Mouse (Mus musculus): ENCODE results near the gene Cd27. TPM values are rescaled to one million over a fixed set of nuclear protein-coding genes. Genes with fewer than 3 reads are reported as not detected.
"Not testable (repeated sequence)": the region's sequence is repeated elsewhere in the genome, so short reads cannot be mapped to it uniquely, and the experiment has no call there.

Gene Cd27
- under 1 TPM; 0.16 to 0.36 TPM for total RNA-seq (2021)

GRCm38 (mm10) chr6:125236782-125237181 lies at the start of gene Cd27:
Gene Cd27, minus strand, starts transcription at chr6:125237010.
- intact Hi-C loops (cut with DNase I), result no loop called here
- no peak for DNase-seq (ENCODE audit: low spot score)

DNA sequence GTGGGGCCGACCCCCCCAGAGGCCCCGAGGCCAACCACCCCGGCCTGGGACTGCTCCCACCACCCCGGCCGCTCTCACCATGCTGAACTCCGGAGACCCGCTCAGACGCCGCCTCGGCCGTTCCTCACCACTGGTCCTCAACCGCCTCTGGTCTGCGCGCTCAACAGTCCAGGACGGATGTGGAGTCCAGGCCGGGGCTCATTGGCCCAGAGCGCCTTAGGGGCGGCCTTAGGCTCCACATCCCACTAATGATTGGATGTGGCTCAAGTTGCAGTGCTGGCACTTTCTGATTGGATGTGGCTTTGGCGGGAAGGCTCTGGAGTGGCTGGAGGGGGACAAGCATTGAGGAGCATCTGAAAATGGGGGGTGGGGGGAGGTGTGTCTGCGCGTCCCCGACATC lies 49.1 kb upstream of the Cd27 start, which contains the start of gene Tuba3a:
Gene Tuba3a (minus strand): TSS at position 153 of the 400 bp plus-strand sequence.
- intact Hi-C loops (cut with DNase I), result no loop called here
- no peak for DNase-seq (ENCODE audit: low spot score)

DNA sequence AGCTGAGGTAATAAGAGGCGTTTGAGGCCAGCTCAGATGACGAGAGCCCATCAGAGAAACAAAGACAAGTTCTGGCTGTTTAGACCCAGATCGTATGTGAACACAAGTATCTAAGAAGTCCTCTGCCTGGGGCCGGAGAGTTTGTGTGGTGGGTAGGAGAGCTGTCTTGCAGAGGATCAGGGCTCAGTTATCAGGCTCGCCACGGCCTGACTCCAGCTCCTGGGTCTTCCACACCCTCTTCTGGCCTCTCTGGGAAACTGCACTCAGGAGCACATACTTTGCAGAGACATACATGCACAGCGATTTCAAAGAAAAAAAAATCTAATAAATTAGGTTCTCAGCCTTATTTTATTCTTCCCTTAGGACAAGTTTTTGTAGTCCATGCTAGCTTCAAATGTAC lies 47.9 kb upstream of the Cd27 start:
- intact Hi-C loops (cut with DNase I), result no loop called here
- DNase-seq (ENCODE audit: low spot score), result no peak

DNA sequence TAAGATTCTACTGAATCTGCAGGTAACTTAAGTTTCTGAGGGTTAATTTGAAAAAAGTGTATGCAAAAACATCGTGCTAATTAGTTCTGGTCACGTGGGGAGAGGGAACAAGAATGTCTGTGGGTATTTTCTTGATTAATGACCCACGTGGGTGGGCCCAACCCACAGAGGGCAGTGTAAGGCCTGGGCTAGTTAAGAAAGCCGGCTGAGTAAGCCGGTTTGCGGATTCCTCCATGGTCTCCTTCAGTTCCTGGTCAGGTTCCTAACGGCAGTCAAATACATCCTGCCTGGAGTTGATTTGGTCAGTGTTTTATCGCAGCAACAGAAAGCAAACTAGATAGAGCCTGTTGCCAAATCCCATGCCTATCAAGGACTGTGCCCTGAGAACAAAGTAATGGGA lies 47.4 kb upstream of the Cd27 start:
- intact Hi-C loops (cut with DNase I), result no loop called here
- DNase-seq (ENCODE audit: low spot score), result no peak

DNA sequence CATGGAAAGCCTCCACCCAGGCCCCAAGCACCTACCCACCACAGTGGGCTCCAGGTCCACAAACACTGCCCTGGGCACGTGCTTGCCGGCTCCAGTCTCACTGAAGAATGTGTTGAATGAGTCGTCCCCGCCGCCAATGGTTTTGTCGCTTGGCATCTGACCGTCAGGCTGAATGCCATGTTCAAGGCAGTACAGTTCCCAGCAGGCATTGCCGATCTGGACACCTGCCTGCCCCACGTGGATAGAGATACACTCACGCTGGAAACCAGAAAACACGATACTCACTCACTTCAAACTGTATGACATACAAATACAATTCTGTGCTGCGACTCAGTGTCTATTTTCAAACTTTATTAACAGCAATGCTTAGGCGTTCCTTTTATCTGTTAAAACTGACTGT lies 45.9 kb upstream of the Cd27 start:
- intact Hi-C loops (cut with DNase I); DNase-seq (ENCODE audit: low spot score): not testable (repeated sequence)

DNA sequence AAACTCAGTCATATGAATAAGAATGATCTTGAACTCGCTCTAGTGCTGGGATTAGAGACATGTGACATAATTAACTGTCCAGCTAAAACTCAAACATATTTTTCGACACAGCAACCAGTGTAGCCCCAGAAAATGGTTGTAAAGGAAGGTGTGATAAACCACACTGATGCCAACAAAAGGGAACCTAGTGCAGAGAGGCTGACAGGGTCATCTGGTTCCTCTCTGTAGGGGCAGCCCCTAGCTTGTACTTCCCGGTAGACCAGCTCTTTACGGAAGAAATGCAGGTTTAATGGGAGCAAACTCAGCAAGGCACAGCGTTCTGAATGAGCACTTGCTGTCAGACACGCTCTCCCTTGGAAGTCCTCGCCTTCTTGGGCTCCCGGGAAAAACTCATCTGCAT lies 42.9 kb upstream of the Cd27 start:
- DNase-seq (ENCODE audit: low spot score), result no peak
- intact Hi-C loops (cut with DNase I), result loop anchor here (5.0 kb wide), 1 partner anchor 48 kb away; no protein-coding TSS in a partner anchor

GRCm38 (mm10) chr6:125274841-125275563 lies 38.2 kb upstream of the Cd27 start:
- intact Hi-C loops (cut with DNase I), result loop anchor here (2.0 to 5.0 kb wide), 5 partner anchors 52 to 228 kb away; partner anchors contain the start of genes Acrbp and Iffo1
- DNase-seq (ENCODE audit: low spot score), result no peak

DNA sequence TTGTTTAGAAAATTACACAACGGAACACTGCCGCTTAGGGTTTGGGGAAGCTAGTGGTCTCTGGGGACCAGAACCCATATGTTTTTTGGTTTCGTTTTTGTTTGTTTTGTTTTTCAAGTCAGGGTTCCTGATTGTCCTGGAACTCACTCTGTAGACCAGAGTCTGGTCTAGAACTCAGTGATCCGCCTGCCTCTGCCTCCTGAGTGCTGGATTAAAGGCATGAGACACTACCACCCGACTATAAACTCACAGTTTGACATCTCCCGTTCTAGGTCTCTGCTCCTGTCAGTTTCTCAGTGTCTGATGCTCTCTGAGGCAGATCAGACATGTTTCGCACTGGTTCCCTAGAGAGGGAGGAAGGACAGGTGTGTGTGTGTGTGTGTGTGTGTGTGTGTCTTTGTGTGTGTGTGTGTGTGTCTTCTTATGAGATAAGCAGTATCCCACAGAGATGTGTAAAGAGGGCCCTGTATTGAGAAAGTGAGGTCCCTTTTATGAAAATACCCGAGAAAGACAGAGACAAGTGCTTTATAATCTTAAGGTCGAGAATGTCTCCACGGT lies 35.5 kb upstream of the Cd27 start:
- DNase-seq (ENCODE audit: low spot score), result no peak
- intact Hi-C loops (cut with DNase I), result loop anchor here (5.0 kb wide), 3 partner anchors 110 to 225 kb away; partner anchors contain the start of genes Acrbp and Iffo1

DNA sequence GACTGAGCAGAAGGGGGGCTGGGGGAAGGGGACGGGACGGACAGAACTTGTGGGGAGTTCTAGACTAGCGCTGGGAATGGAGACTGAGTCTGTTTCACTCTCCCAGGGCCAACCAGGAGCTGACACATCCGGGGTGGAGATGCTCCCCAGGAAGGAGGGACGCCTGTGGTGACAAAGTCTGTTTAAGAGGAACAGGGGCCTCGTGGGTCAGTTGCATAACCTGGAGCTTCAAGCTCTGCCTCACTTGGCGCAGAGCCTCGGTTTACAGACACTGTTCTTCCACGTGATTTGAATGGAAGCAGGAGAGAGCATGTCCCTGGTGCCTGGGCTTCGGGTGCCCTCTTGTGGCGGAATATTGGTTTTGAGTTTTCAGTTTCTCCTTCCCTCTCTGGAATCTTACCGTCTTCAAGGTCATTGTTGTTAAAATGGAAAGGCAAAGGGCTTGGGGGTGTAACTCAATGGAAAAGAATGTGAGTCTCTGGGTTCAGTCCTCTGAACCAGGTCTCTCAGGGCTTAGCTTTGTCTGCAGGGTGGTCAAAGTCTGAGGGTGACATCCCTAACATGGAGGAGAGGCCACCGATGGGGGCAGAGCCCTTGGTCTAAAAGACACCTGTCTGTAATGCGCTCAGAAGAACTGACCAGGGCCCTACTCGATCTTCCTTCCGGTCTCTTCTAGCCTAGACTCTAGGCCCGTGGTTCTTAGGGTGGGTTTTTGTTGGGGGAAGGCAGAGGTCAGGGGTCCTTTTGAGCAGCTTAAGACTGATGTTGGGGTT lies 34.8 kb upstream of the Cd27 start:
- DNase-seq (ENCODE audit: low spot score), result peak; percentile 86
- intact Hi-C loops (cut with DNase I), result loop anchor here (5.0 kb wide), 3 partner anchors 109 to 224 kb away; partner anchors contain the start of genes Acrbp and Iffo1

DNA sequence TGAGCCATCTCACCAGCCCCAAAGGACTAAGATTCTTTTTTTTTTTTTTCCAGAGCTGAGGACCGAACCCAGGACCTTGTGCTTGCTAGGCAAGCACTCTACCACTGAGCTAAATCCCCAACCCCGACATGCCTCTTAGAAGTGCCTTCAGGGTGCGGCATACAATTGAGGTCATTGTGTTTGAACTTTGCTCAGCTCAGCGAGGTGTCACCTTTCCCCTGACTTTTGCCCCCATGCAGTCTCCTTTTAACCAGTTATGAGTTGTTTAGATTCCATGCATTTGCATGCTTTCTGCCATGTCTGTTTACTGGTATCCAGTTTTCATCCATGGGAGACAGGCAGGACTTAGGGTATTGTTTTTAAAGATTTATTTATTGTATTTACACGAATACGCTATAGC lies 32.0 kb upstream of the Cd27 start:
- intact Hi-C loops (cut with DNase I), result no loop called here

DNA sequence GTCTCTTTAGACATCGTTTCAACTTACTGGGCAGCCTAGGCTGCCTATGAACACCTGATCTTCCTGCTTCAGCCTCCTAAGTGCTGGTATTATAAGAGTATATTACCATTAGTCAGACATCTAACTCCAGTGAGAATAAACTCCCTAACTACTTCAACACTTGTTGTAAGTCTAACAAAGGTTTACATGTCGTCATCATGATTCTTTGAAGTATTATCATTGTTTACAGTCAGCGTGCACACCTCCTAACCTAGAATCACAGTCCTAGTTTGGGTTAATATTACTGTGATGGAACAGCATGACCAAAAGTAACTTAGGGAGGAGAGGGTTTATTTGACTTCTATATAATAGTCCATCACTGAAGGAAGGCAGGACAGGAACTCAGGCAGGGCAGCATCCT lies 30.7 kb upstream of the Cd27 start:
- DNase-seq (ENCODE audit: low spot score), result no peak
- intact Hi-C loops (cut with DNase I), result no loop called here

More for the DNA sequence above, 32.0 kb upstream of the Cd27 start:
- no peak for DNase-seq (ENCODE audit: low spot score)

- DNase-seq (ENCODE audit: low spot score); intact Hi-C loops (cut with DNase I): not testable (repeated sequence)
Observed at GRCm38 (mm10) chr6:125266600-125266999, 29.8 kb upstream of the Cd27 start.

DNA sequence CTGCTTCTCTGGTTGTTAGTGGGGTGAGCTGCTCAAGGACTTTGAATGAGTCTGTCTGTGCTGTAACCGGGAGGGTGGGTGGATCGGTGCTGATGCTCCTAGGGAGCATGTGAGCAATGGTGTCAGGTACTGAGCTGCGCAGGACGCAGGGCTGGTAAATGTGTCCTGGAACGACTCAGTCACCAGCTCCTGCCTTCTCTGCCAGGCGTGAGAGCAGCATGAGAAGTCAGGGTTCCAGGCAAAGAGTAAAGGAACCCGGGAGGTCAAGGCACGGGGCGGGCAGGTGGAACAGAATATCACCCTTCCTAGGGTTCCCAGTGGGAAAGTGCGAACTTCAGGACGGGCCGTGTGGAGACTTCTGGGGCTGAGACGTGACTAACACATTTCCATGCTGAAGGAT lies 29.3 kb upstream of the Cd27 start:
- DNase-seq (ENCODE audit: low spot score), result no peak
- intact Hi-C loops (cut with DNase I), result no loop called here

GRCm38 (mm10) chr6:125265239-125265638 lies 28.4 kb upstream of the Cd27 start:
- intact Hi-C loops (cut with DNase I), result loop anchor here (2.0 kb wide), 1 partner anchor 42 kb away; no protein-coding TSS in a partner anchor
- DNase-seq (ENCODE audit: low spot score), result no peak

GRCm38 (mm10) chr6:125264219-125264618 lies 27.4 kb upstream of the Cd27 start:
- intact Hi-C loops (cut with DNase I), result loop anchor here (2.0 kb wide), 1 partner anchor 41 kb away; no protein-coding TSS in a partner anchor

GRCm38 (mm10) chr6:125260006-125260555 lies 23.3 kb upstream of the Cd27 start:
- DNase-seq (ENCODE audit: low spot score), result no peak
- intact Hi-C loops (cut with DNase I), result no loop called here

More at GRCm38 (mm10) chr6:125264219-125264618, 27.4 kb upstream of the Cd27 start:
- no peak for DNase-seq (ENCODE audit: low spot score)

- no peak for DNase-seq (ENCODE audit: low spot score)
- intact Hi-C loops (cut with DNase I), result no loop called here
Observed at GRCm38 (mm10) chr6:125256222-125256966, 19.6 kb upstream of the Cd27 start.

DNA sequence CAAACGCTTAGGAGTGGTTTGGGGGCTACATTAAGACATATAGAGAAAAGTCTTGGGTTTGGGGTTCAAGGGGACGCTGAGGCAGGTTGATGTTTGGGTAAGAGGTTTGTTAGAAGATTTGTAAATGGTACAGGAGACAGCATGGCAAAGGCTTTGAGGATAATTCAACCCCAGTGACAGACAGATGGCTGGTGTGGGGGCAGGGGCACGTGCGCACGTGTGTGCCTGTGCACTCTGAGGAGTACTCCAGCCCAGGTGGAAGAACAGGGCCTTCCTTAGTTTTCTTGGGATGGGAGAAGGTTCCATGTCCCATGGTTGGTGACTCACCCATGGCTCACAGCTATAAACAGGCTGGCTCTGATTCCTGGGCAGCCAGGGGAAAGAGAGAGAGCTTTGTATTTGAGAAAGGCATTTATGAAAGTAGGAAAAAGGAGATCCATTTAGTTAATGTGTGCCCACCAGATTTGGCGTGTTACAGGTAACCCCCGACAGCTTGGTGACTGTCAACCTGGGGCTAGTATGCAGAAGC lies 18.8 kb upstream of the Cd27 start:
- DNase-seq (ENCODE audit: low spot score), result no peak
- intact Hi-C loops (cut with DNase I), result no loop called here

Measured in heart, postnatal 25 days (tissue).